Mouse (Mus musculus) kidney, adult 2 months (tissue): ENCODE results near the gene Il18rap. TPM values are rescaled to one million over a fixed set of nuclear protein-coding genes. Genes with fewer than 3 reads are reported as not detected.

Source experiments
- DNase-seq: peaks from one replicate; pipeline ENCODE4 v3.0.0; 2021
- H3K27ac ChIP-seq: fragments of 200-500 bp; 2 replicates; pipeline ENCODE4 v1.5.1; 2012; ENCODE audit warnings: low read depth, low read length, control low read depth, inconsistent platforms; ENCODE audit not compliant: insufficient read depth
- H3K27me3 ChIP-seq: fragments of 200-500 bp; replicated peaks from 2 replicates; pipeline ENCODE4 v1.6.1; 2012; ENCODE audit warnings: mild to moderate bottlenecking, moderate library complexity, low read length, inconsistent platforms; ENCODE audit not compliant: control insufficient read depth, insufficient read depth
- H3K36me3 ChIP-seq: fragments of 200-500 bp; 2 replicates; pipeline ENCODE4 v1.6.1; 2012; ENCODE audit warnings: mild to moderate bottlenecking, moderate library complexity, low read length, inconsistent platforms; ENCODE audit not compliant: control insufficient read depth, insufficient read depth
- H3K4me1 ChIP-seq: fragments of 200-500 bp; 2 replicates; pipeline ENCODE4 v1.6.1; 2011; ENCODE audit warnings: low read length; ENCODE audit not compliant: control insufficient read depth, insufficient read depth
- H3K4me3 ChIP-seq: fragments of 200-500 bp; 2 replicates; pipeline ENCODE4 v1.5.1; 2011; ENCODE audit warnings: mild to moderate bottlenecking, low read depth, low read length, control low read depth; ENCODE audit not compliant: insufficient read depth
- CTCF ChIP-seq: fragments of 200-500 bp; conservative IDR thresholded peaks from 2 replicates; pipeline ENCODE4 v1.5.1; 2011; ENCODE audit warnings: low read depth, mild to moderate bottlenecking, control low read depth, low read length, moderate library complexity, mixed read lengths; ENCODE audit not compliant: insufficient read depth, insufficient read length
- POLR2A ChIP-seq: fragments of 200-500 bp; IDR thresholded peaks from one replicate; pipeline ENCODE4 v1.6.1; 2011; ENCODE audit warnings: low read depth, low read length, control low read depth
- WGBS: fragments of 180-500 bp; shearing (Covaris S2); methylation state at CpG from one replicate; pipeline ENCODE4 v1.1.7; 2018; 5-methylcytosine and 5-hydroxymethylcytosine counted together
- polyA plus RNA-seq: library from polyadenylated mRNA; depleted of rRNA; stranded (reverse); fragments of >200 nt; gene quantifications from 2 replicates; pipeline ENCODE4 v1.2.3, GENCODE M21; 2012

Il18rap gene
- polyA plus RNA-seq, 1 experiment, result 0.30 TPM

DNA sequence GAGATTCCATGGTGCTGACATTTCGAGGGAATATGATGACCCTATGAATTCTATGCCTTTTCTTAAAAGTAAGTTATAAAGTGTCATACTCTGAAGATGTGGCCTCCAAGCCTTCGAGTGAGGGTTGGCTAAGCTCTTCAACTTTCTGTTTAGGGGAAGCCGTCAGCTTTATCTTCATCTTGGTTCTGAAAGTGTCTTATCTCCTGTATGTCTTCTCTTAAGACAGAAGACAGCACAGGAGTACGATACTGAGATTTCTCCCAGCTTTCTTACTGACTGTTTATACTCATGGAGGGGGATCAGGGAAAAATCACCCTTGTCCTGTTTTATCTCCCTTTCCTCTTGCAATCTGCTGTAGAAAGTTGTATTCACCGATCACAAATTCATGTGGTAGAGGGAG, 40.8 kb upstream of the Il18rap start:
- Histone ChIP-seq H3K4me3 (no peak overlapping the region), H3K27me3 (no peaks in the 10 kb centered on the region), H3K4me1 (no peaks in the 10 kb centered on the region), H3K27ac (no peak overlapping the region), H3K36me3 (no peaks in the 10 kb centered on the region)
- WGBS, result 88% methylated on average over 5 of the region's 5 CpGs
- TF ChIP-seq POLR2A (no peak), CTCF (no peak)
- no peak for DNase-seq

DNA sequence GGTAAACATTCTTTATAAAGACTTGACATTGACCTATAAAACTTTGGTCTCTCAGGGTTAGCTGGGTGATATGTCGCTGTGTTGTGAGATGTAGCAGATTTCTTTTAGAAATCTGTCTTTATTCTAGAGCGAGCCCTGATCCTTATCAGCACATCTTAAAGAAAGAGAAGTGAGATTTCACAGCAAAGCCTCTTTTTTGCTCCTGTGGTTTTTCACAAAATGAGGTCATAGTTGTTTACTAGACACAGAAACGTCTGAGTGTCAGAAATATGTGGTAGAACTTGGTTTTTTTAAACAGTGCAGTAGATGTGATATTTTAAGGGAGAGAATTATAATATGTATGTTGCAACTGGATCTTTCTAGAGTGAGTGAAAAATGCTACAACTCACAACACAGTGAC, 39.5 kb upstream of the Il18rap start:
- TF ChIP-seq CTCF, result no peak
- TF ChIP-seq POLR2A, result no peak
- Histone ChIP-seq H3K36me3 (no peaks in the 10 kb centered on the region), H3K27ac (no peak overlapping the region), H3K27me3 (no peaks in the 10 kb centered on the region), H3K4me3 (no peak overlapping the region), H3K4me1 (no peaks in the 10 kb centered on the region)
- DNase-seq, result peak; percentile 6
- WGBS, result 55% methylated on average over 3 of the region's 3 CpGs

DNA sequence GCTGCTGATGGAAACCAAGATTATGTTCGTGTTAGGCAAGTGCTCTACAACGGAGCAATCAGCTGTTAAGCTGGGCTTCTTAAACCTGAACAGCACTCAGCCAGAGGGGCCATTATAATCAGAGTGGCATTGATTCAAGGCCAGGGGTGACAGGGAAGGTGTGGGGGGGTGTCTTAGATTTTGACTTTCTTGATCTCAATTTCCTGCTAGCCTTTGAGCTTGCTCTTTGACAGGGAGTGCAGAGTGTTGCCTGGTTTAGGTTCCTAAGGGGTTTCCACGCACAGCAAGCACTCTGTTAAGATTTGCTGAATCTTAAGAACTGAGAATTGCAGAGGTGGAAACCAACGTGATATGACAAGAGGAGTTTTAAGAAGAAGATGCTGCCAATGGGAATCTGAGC, 38.4 kb upstream of the Il18rap start:
- no peak for DNase-seq
- no peaks in the 10 kb centered on the region for H3K27me3 ChIP-seq
- no peaks in the 10 kb centered on the region for H3K36me3 ChIP-seq
- TF ChIP-seq POLR2A (no peak), CTCF (no peak)
- WGBS, result 53% methylated on average over 4 of the region's 4 CpGs
- no peak overlapping the region for H3K27ac ChIP-seq
- H3K4me3 ChIP-seq, result no peak overlapping the region
- no peaks in the 10 kb centered on the region for H3K4me1 ChIP-seq

DNA sequence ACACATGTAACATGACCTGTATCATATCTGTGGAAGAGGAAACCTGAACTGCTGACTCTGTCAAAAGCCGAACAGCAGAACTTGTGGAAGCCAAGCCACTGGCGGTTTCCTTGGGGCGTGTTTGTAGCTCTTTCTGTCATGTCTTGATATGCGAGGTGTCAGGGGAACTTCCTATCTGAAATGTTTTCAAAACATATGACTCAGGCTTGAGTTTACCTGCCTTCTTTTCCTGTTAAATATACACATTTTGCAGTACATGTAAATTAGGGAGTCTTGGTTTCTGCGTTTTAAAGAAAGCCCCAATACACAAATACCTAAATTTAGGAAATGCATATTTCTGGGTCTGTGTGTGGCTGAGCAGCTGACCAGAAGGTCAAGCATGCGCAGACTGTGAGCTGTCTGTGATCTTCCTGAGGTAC, 35.6 kb upstream of the Il18rap start:
- WGBS, result 50% methylated on average over 6 of the region's 6 CpGs

DNA sequence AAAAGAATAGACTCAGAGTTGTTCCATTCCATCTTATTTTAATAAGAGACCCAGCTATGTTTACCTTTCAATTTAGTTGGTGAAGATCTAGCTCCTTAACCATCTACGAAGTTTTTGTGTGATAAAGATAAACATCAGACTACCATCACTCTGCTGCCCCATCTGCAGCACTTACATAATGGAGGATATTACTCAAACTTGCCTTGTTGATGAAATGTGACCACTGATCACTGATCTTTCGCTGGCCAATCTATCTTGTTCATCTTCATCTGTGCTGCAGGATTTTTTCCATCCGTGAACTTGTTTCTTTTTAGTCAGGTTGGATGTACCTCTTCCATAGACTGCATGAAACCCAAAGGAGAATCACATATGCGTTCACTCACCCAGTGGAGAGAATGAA, 20.6 kb upstream of the Il18rap start:
- no peak for DNase-seq
- 91% methylated on average over 4 of the region's 4 CpGs for WGBS
- H3K36me3 ChIP-seq, result no peaks in the 10 kb centered on the region
- no peak overlapping the region for H3K27ac ChIP-seq
- no peaks in the 10 kb centered on the region for H3K27me3 ChIP-seq
- no peak for TF ChIP-seq CTCF
- no peak for TF ChIP-seq POLR2A
- no peaks in the 10 kb centered on the region for H3K4me1 ChIP-seq
- no peak overlapping the region for H3K4me3 ChIP-seq

More for the DNA sequence above, 35.6 kb upstream of the Il18rap start:
- TF ChIP-seq POLR2A (no peak), CTCF (no peak)
- no peaks in the 10 kb centered on the region for H3K36me3 ChIP-seq
- H3K27me3 ChIP-seq, result no peaks in the 10 kb centered on the region
- DNase-seq, result peak; percentile 20
- no peak overlapping the region for H3K27ac ChIP-seq
- no peaks in the 10 kb centered on the region for H3K4me1 ChIP-seq
- no peak overlapping the region for H3K4me3 ChIP-seq

DNA sequence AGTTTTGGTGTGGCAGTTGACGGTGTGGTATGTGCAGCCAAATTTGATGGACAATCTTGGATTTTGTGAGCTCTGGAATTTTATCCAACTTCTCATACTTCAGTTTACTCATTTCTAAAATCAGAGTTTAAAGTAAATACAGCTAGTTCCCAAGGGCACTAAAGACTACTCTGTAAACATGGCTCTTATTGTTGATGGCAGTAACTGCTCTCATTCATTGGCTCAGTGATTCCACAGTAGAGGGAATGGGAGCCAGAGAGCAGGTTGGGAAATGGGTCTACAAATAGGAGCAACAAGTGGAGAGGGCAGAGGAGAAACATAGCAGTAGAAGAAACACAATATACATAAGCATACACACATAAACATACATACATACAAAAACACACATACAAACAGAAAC, 15.5 kb upstream of the Il18rap start:
- WGBS, result 84% methylated on average over 1 of the region's 1 CpGs
- H3K4me3 ChIP-seq, result no peak overlapping the region
- no peaks in the 10 kb centered on the region for H3K27me3 ChIP-seq
- H3K4me1 ChIP-seq, result no peaks in the 10 kb centered on the region
- DNase-seq, result no peak
- H3K27ac ChIP-seq, result no peak overlapping the region
- no peaks in the 10 kb centered on the region for H3K36me3 ChIP-seq
- TF ChIP-seq CTCF (no peak), POLR2A (no peak)

DNA sequence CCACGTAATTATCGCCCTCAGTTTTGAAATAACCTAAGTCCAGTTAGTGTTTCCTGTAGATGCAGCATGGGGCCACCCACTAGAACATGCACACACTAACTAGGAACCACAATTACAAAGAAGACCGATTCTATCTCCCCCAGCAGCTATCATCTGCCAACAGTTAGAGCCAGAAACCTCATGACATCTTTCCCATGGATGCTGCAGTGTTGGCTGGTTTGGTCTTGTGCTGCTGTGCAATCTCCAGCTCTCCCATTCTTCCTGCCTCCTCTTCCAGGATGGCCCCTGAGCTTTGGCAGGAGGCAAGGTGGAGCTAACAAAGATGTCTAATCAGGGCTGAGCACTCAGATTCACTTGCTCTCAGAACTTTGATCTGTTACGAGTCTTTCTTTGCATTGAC, 14.0 kb upstream of the Il18rap start:
- WGBS, result 82% methylated on average over 4 of the region's 4 CpGs
- H3K27me3 ChIP-seq, result no peaks in the 10 kb centered on the region
- no peak for DNase-seq
- no peaks in the 10 kb centered on the region for H3K36me3 ChIP-seq
- no peak overlapping the region for H3K4me3 ChIP-seq
- TF ChIP-seq CTCF (no peak), POLR2A (no peak)
- H3K27ac ChIP-seq, result no peak overlapping the region
- no peaks in the 10 kb centered on the region for H3K4me1 ChIP-seq
